8 mouse cellular contexts compared by ENCODE assay signal in the genomic region with DNA sequence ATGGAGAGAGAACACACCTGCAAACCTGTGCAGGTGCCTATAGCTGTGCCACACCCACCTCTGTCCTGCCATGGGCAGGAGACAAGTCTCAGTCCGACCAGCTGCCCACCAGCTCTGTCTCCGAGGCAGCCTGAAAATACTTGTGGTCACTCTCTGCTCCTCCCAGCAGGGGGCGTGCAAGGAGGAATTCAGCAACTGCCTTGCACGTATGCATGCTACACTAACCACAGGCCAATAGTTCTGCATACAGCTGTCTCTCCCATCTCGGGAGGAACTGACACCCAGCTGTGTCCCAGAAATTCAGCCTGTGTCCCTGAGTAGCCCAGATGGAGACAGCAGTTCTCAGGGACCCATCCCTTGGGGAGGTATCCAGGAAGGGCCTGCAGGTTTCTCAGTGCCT. TPM values are rescaled to one million over a fixed set of nuclear protein-coding genes. Genes with fewer than 3 reads are reported as not detected.
DNase-seq lines count a peak whose midpoint lies in the region; ATAC-seq and TF ChIP-seq lines count a peak whose summit lies in the region.

No protein-coding gene starts in this region.

- no peaks in the 10 kb centered on the region for H3K27me3 ChIP-seq in kidney, embryonic 15.5 days
- H3K27me3 ChIP-seq in liver, embryonic 12.5 days (replicated peaks), result peaks cover 10% of the 10 kb centered on the region; the same call in 1 of the 2 replicates

- no peak overlapping the region for H3K4me3 ChIP-seq in ES-E14 (ENCODE audit: insufficient read depth in 1 of 2, low read depth in 1 of 2, low read length in 2 of 2, poor library complexity in 1 of 2, severe bottlenecking in 1 of 2)
- no peak overlapping the region for H3K4me3 ChIP-seq in kidney, embryonic 15.5 days (replicated peaks)
- H3K4me3 ChIP-seq in liver, embryonic 12.5 days, result no peak overlapping the region

- DNase-seq in 3134 (ENCODE audit: extremely low read depth, insufficient read length, low spot score) (peak; percentile 35), ES-E14 (ENCODE audit: low read depth, low spot score) (peak; percentile 62)
- DNase-seq in cerebellum, postnatal 14 days, result peak; percentile 39 to 55
- DNase-seq in gastrocnemius, postnatal 36 days, result peak; percentile 60 to 63
- DNase-seq in thymus, postnatal 14 days, result peak; percentile 78

- ATAC-seq in kidney, embryonic 15.5 days (replicated peaks; ENCODE audit: low FRiP score), result peak; percentile 26
- ATAC-seq in liver, embryonic 12.5 days, result peak; percentile 30
- peak; percentile 88 for ATAC-seq in neutrophil, adult 5-6 weeks (ENCODE audit: extremely low read depth, insufficient number of reproducible peaks, low FRiP score, poor library complexity, severe bottlenecking)

- no peaks in the 10 kb centered on the region for H3K36me3 ChIP-seq in ES-E14 (ENCODE audit: control insufficient read depth, insufficient read depth, low read length, poor library complexity, severe bottlenecking)
- no peaks in the 10 kb centered on the region for H3K36me3 ChIP-seq in kidney, embryonic 15.5 days
- no peaks in the 10 kb centered on the region for H3K36me3 ChIP-seq in liver, embryonic 12.5 days

- peaks cover 2 to 6% of the 10 kb centered on the region in 2 experiments; a peak in 3 of 4 replicates for H3K4me1 ChIP-seq in ES-E14 (ENCODE audit: control insufficient read depth in 2 of 2, insufficient read depth in 2 of 2, low read length in 2 of 2, poor library complexity in 1 of 2)
- H3K4me1 ChIP-seq in kidney, embryonic 15.5 days, result peaks cover 23% of the 10 kb centered on the region
- peaks cover 11% of the 10 kb centered on the region for H3K4me1 ChIP-seq in liver, embryonic 12.5 days

- in situ Hi-C loops in ES-E14 (cut with MboI; ENCODE audit: low sequenced_read_pairs in 2 of 2, unreplicated experiment in 2 of 2), result no loop called here

- no peak overlapping the region for H3K27ac ChIP-seq in ES-E14 (ENCODE audit: insufficient read depth, low read depth, low read length, poor library complexity, severe bottlenecking)
- H3K27ac ChIP-seq in kidney, embryonic 15.5 days, result no peak overlapping the region
- no peak overlapping the region for H3K27ac ChIP-seq in liver, embryonic 12.5 days

- no peak overlapping the region for H3K4me2 ChIP-seq in kidney, embryonic 15.5 days
- H3K4me2 ChIP-seq in liver, embryonic 12.5 days, result no peak overlapping the region

- intact Hi-C loops in gastrocnemius, postnatal 36 days (cut with DNase I), result loop anchor here (1.0 kb wide), 1 partner anchor 132 kb away; no protein-coding TSS in a partner anchor

- H3K9me3 ChIP-seq in ES-E14 (ENCODE audit: control insufficient read depth, insufficient read depth, low read depth, low read length), result no peaks in the 10 kb centered on the region
- H3K9me3 ChIP-seq in kidney, embryonic 15.5 days (replicated peaks), result no peaks in the 10 kb centered on the region
- H3K9me3 ChIP-seq in liver, embryonic 12.5 days (replicated peaks), result no peaks in the 10 kb centered on the region

- WGBS in kidney, embryonic 15.5 days, result 4% methylated on average over 5 of the region's 5 CpGs
- WGBS in liver, embryonic 12.5 days (ENCODE audit: insufficient replicate concordance), result 3% methylated on average over 5 of the region's 5 CpGs

- H3K9ac ChIP-seq in ES-E14 (ENCODE audit: insufficient read depth, low read depth, low read length, poor library complexity, severe bottlenecking), result no peak overlapping the region
- no peak overlapping the region for H3K9ac ChIP-seq in kidney, embryonic 15.5 days
- no peak overlapping the region for H3K9ac ChIP-seq in liver, embryonic 12.5 days

TF ChIP-seq in ES-E14, 5 proteins besides CTCF, POLR2A, EP300 and RAD21:
- TF ChIP-seq CHD2 (IDR thresholded peaks at IDR 0.05; ENCODE audit: low read depth, low read length) (no peak), ZNF384 (IDR thresholded peaks at IDR 0.05; ENCODE audit: low read depth, low read length) (no peak), HCFC1 (IDR thresholded peaks at IDR 0.05; ENCODE audit: borderline replicate concordance, insufficient read depth, low read length) (no peak), ZC3H11A (IDR thresholded peaks at IDR 0.05; ENCODE audit: borderline replicate concordance, low read depth, low read length) (no peak), MAFK (IDR thresholded peaks at IDR 0.05; ENCODE audit: insufficient read depth, low read depth, low read length) (no peak)

RNA-seq across cellular contexts. Expression of gene Irf5, which starts 9.3 kb away (rescaled TPM):
- total RNA-seq in ES-E14 (2012; rRNA removed), result 0.90 and 3.7 TPM in 2 replicates
- total RNA-seq in gastrocnemius, postnatal 36 days (2021), result 1 to 10 TPM; 1.6 to 3.7 TPM
- polyA plus RNA-seq in kidney, embryonic 15.5 days (2015; fragmentation: Nextera tagmentation; extraction: Ambion mirVana), result 6.1 and 7.4 TPM in 2 replicates
- 5.9 and 7.2 TPM in 2 replicates for polyA plus RNA-seq in liver, embryonic 12.5 days (2016; fragmentation: Nextera tagmentation; extraction: Ambion mirVana)
- total RNA-seq in neutrophil, adult 5-6 weeks (2017), result 154 and 179 TPM in 2 replicates

RNA-seq across cellular contexts. Expression of gene Kcp, which starts 9.4 kb away (rescaled TPM):
- 3.3 and 6.0 TPM in 2 replicates for total RNA-seq in ES-E14 (2012; rRNA removed)
- total RNA-seq in gastrocnemius, postnatal 36 days (2021), result 1 to 10 TPM; 5.4 to 5.9 TPM
- 24.0 and 27.9 TPM in 2 replicates for polyA plus RNA-seq in kidney, embryonic 15.5 days (2015; fragmentation: Nextera tagmentation; extraction: Ambion mirVana)
- polyA plus RNA-seq in liver, embryonic 12.5 days (2016; fragmentation: Nextera tagmentation; extraction: Ambion mirVana), result 2.8 and 3.2 TPM in 2 replicates
- 0.12 TPM in 1 of 2 replicates, not detected in the other for total RNA-seq in neutrophil, adult 5-6 weeks (2017)

RNA-seq across cellular contexts. Expression of gene Atp6v1fnb, which starts 45.9 kb away (rescaled TPM):
- 1.0 and 1.4 TPM in 2 replicates for total RNA-seq in ES-E14 (2012; rRNA removed)
- total RNA-seq in gastrocnemius, postnatal 36 days (2021), result not detected
- not detected in 2 replicates for polyA plus RNA-seq in kidney, embryonic 15.5 days (2015; fragmentation: Nextera tagmentation; extraction: Ambion mirVana)
- polyA plus RNA-seq in liver, embryonic 12.5 days (2016; fragmentation: Nextera tagmentation; extraction: Ambion mirVana), result not detected in 2 replicates
- total RNA-seq in neutrophil, adult 5-6 weeks (2017), result 5.1 and 7.6 TPM in 2 replicates

RNA-seq across cellular contexts. Expression of gene Atp6v1f, which starts 49.6 kb away (rescaled TPM):
- total RNA-seq in ES-E14 (2012; rRNA removed), result 173 and 182 TPM in 2 replicates
- 100 to 1,000 TPM in 1 of 2 experiments, 10 to 100 TPM in 1; 94.2 to 103 TPM for total RNA-seq in gastrocnemius, postnatal 36 days (2021)
- polyA plus RNA-seq in kidney, embryonic 15.5 days (2015; fragmentation: Nextera tagmentation; extraction: Ambion mirVana), result 268 and 287 TPM in 2 replicates
- polyA plus RNA-seq in liver, embryonic 12.5 days (2016; fragmentation: Nextera tagmentation; extraction: Ambion mirVana), result 149 and 161 TPM in 2 replicates
- 99.2 and 132 TPM in 2 replicates for total RNA-seq in neutrophil, adult 5-6 weeks (2017)

Comparison
In these comparisons a context has a peak if more than half of its experiments do, and no peak if none do; other contexts are left out.
1. ATAC-seq: peak in every context shown above with its lines; median percentile 88 in neutrophil, adult 5-6 weeks; 30 in liver, embryonic 12.5 days; 26 in kidney, embryonic 15.5 days.
2. RNA of gene Irf5, which starts 9.3 kb away (total RNA-seq): 154 to 179 TPM in neutrophil, adult 5-6 weeks; 1.6 to 3.7 TPM in gastrocnemius, postnatal 36 days and 0.90 to 3.7 TPM in ES-E14; every median in the first group is over 10 times any median in the second.
3. Peak in every context shown above with its lines, with median percentiles within 50 percentile points of each other: DNase-seq.